Mouse (Mus musculus): ENCODE results near the gene Hoxc11.

GRCm38 (mm10) chr15:102949696-102950095, 4.5 kb upstream of the Hoxc11 start:
- TF ChIP-seq POLR2A (IDR thresholded peaks at IDR 0.05; ENCODE audit: low read depth, low read length) (no peak), CTCF (IDR thresholded peaks at IDR 0.05; ENCODE audit: borderline replicate concordance, insufficient read depth, low read length) (no peak)

Data from embryonic fibroblast, embryonic 13.5 days (primary cell).